Mouse (Mus musculus) embryonic facial prominence, embryonic 14.5 days (tissue): ENCODE measurements at regions not wholly inside any gene's neighbourhood (a gene's known extent, or its start where the extent isn't known, plus 50 kb on each side); places are given as distances from the start of the nearest gene placed in this dataset.

Experiments used
- ATAC-seq: fragments of 200-750 bp; cut with Nextera tagmentation; 2 replicates; pipeline ENCODE4 v1.8.0; 2017; ENCODE audit warnings: low read depth, moderate number of reproducible peaks, moderate TSS enrichment
- DNase-seq: peaks from one replicate; pipeline ENCODE4 v3.0.0-alpha.2; 2015; ENCODE audit warnings: low spot score
- H3K27ac ChIP-seq: fragments of 300-500 bp; sonication (generic); replicated peaks from 2 replicates; pipeline ENCODE4 v1.5.1; 2014; ENCODE audit warnings: low read depth, mild to moderate bottlenecking, low read length, moderate library complexity
- H3K27me3 ChIP-seq: fragments of 300-500 bp; sonication (generic); replicated peaks from 2 replicates; pipeline ENCODE4 v1.6.1; 2014; ENCODE audit warnings: low read length; ENCODE audit not compliant: control insufficient read depth, insufficient read depth
- H3K36me3 ChIP-seq: fragments of 300-500 bp; sonication (generic); 2 replicates; pipeline ENCODE4 v1.6.1; 2014; ENCODE audit warnings: low read length, mixed read lengths; ENCODE audit not compliant: control insufficient read depth, insufficient read depth
- H3K4me1 ChIP-seq: fragments of 300-500 bp; sonication (generic); 2 replicates; pipeline ENCODE4 v1.6.1; 2014; ENCODE audit warnings: antibody characterized with exemption, low read length; ENCODE audit not compliant: control insufficient read depth, insufficient read depth
- H3K4me2 ChIP-seq: fragments of 300-500 bp; sonication (generic); 2 replicates; pipeline ENCODE4 v1.6.1; 2014; ENCODE audit warnings: low read depth, mild to moderate bottlenecking, low read length, moderate library complexity, mixed read lengths
- H3K4me3 ChIP-seq: fragments of 300-500 bp; sonication (generic); 2 replicates; pipeline ENCODE4 v1.5.1; 2014; ENCODE audit warnings: low read depth, mild to moderate bottlenecking, low read length
- H3K9ac ChIP-seq: fragments of 300-500 bp; sonication (generic); 2 replicates; pipeline ENCODE4 v1.6.1; 2014; ENCODE audit warnings: low read depth, mild to moderate bottlenecking, low read length, moderate library complexity, mixed read lengths
- H3K9me3 ChIP-seq: fragments of 300-500 bp; sonication (generic); 2 replicates; pipeline ENCODE4 v1.6.1; 2016; ENCODE audit warnings: low read length; ENCODE audit not compliant: control insufficient read depth
- WGBS: fragments of 180-500 bp; shearing (Covaris S2); extraction: QIAGEN DNeasy Blood & Tissue Kit; methylation state at CpG from one replicate; pipeline ENCODE4 v1.1.7; 2014; 5-methylcytosine and 5-hydroxymethylcytosine counted together

- H3K4me2 ChIP-seq: peak overlapping the region; percentile 70
- no peaks in the 10 kb centered on the region for H3K36me3 ChIP-seq
- peak; percentile 84 for ATAC-seq
- no peaks in the 10 kb centered on the region for H3K27me3 ChIP-seq
- peak overlapping the region; percentile 70 for H3K9ac ChIP-seq
- H3K4me1 ChIP-seq: no peaks in the 10 kb centered on the region
- 41% methylated on average over 34 of the region's 34 CpGs for WGBS
- peak overlapping the region; percentile 61 for H3K4me3 ChIP-seq
- no peaks in the 10 kb centered on the region; the same call in 1 of the 2 replicates for H3K9me3 ChIP-seq
- peak; percentile 91 for DNase-seq
- 0 out of 2 replicates have a peak overlapping the region, but pooled peaks have one; percentile 0 for H3K27ac ChIP-seq
Observed at GRCm38 (mm10) chr7:31208237-31209054, 52.8 kb upstream of the Gramd1a start.

GRCm38 (mm10) chr7:31207563-31208236 is 52.0 kb upstream of the Gramd1a start:
- no peaks in the 10 kb centered on the region for H3K27me3 ChIP-seq
- ATAC-seq: no peak
- peak overlapping the region; percentile 35 for H3K4me2 ChIP-seq
- no peak overlapping the region for H3K9ac ChIP-seq
- no peak overlapping the region for H3K27ac ChIP-seq
- H3K9me3 ChIP-seq: no peaks in the 10 kb centered on the region; the same call in 1 of the 2 replicates
- WGBS: 74% methylated on average over 13 of the region's 13 CpGs
- H3K4me3 ChIP-seq: peak overlapping the region; percentile 61
- no peaks in the 10 kb centered on the region for H3K4me1 ChIP-seq
- DNase-seq: no peak
- no peaks in the 10 kb centered on the region for H3K36me3 ChIP-seq
